Mouse (Mus musculus): ENCODE measurements around the gene Trappc3. TPM values are rescaled to one million over a fixed set of nuclear protein-coding genes. Genes with fewer than 3 reads are reported as not detected.
A peak's percentile ranks its signal among the peaks of the same experiment; 100 is the strongest.

Trappc3 gene
- polyA plus RNA-seq, 1 experiment from 2014 or later, result 71.6 TPM

DNA sequence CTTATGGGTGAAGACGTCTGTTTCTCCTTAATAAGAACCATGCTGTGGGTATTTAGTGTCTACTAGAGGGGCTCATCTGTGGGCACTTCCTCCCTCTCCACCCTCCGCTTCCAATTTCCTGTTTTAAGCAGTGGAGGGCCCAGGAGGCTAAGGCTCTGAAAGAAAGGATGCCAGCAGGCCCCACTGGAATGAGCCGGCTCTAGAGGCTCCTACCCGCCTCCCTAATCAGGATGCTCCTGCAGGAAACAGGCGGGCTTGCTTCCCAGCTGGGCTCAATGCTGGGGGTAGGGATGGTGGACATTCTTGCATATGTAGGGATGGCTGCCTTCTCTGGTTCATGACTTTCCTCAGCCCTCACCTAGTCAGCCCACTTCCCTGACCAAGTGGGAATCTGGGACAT, 51.1 kb downstream of the Trappc3 start:
- CTCF ChIA-PET, result interaction anchor here (1.0 to 2.3 kb wide), 4 partner anchors 22 to 182 kb away, joined by 3 to 8 read pairs (median 6); partner anchors contain the start of gene Trappc3
- ATAC-seq, result no peak
- no peak for DNase-seq (ENCODE audit: low read depth, low spot score)
- TF ChIP-seq CTCF (IDR thresholded peaks at IDR 0.05), result no peak
- POLR2A ChIA-PET, result interaction anchor here (1.6 kb wide), 1 partner anchor 8 kb away, joined by 7 read pairs; the partner anchor contains the start of gene Adprhl2
- in situ Hi-C loops (cut with MboI; ENCODE audit: low pct_unique_long_range_greater_than_20kb), result no loop called here
- no peaks in the 10 kb centered on the region for H3K27me3 ChIP-seq

DNA sequence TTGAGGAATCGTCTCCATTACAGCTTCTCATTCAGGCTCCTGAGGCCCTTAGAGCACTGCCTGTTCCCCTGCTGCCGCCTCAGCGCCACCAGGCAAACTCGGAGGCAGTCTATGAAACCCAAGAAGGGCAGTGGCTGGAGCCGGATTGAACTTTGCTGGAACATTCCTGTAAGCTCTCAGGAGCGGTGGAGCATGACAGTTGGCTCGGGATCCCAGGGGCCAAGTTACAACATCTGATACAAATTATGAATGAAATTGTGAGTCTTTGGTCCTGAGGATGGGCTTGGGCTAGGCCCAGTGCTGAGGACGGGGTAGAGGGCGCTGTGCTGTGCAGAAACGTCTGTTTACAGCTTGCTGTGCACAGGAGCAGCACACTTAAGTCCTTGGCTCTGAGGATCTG, 52.3 kb downstream of the Trappc3 start:
- in situ Hi-C loops (cut with MboI; ENCODE audit: low pct_unique_long_range_greater_than_20kb), result no loop called here
- ATAC-seq (peak; percentile 78), DNase-seq (ENCODE audit: low read depth, low spot score) (peak; percentile 86)
- CTCF ChIA-PET, result interaction anchor here (0.8 to 2.3 kb wide), 5 partner anchors 8 to 183 kb away, joined by 3 to 8 read pairs (median 4); partner anchors contain the start of gene Trappc3
- no peak for TF ChIP-seq CTCF (IDR thresholded peaks at IDR 0.05)
- H3K27me3 ChIP-seq, result no peaks in the 10 kb centered on the region
- POLR2A ChIA-PET, result interaction anchor here (0.6 kb wide), 1 partner anchor 1191 kb away, joined by 3 read pairs; no protein-coding TSS in a partner anchor

DNA sequence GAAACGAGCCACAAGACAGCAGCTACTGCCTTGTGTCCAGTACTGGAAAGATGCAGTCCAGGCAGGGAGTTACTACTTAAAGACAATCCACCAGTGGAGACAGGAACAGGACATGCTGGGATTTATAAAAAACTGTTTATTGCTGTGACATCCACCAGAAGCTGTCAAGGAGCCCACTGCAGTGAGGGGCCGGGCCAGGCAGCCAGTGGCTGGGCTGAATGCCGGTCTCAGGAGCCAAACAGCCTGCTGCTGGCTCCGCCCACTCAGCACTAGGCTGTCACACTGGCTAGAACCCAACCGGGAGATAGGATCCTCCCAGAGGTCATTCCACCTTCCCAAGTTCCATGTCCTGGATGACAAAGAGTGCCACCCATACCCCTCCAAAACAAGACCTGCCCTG, 53.8 kb downstream of the Trappc3 start:
- CTCF ChIA-PET, result no interaction called here
- ATAC-seq, result no peak
- no peak for DNase-seq (ENCODE audit: low read depth, low spot score)
- POLR2A ChIA-PET, result no interaction called here
- TF ChIP-seq CTCF (IDR thresholded peaks at IDR 0.05), result no peak
- H3K27me3 ChIP-seq, result no peaks in the 10 kb centered on the region
- in situ Hi-C loops (cut with MboI; ENCODE audit: low pct_unique_long_range_greater_than_20kb), result no loop called here

DNA sequence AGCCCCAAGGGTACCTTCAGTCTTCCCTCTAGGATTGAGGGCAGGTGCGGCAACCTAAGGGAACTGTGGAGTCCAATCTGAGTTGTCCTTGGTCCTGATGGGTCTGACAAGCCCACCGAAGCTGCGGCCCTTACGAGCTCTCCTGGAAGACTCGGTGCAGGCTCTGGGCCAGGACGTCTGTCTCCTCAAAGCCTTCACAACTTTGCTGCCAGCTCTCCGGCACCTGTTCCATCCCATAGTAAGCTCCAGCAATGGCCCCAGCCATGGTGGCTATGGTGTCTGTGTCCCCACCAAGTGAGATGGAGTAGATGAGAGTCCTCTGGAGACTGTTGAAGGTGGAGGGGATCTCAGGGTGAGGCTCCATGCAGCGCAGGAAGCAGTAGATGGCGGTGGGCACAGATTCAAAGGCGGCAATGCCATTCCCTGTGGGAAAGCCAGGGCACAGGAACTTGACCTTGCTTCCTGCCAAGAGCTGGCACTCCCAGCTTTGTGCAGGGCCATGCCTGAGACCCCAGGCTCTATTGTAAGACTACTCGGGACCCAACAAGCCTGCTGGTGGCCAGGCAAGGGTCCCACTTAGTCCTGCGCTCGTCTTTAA, 54.4 kb downstream of the Trappc3 start:
- TF ChIP-seq CTCF (IDR thresholded peaks at IDR 0.05), result no peak
- no peak for ATAC-seq
- ChIA-PET CTCF (no interaction called here), POLR2A (no interaction called here)
- DNase-seq (ENCODE audit: low read depth, low spot score), result no peak
- in situ Hi-C loops (cut with MboI; ENCODE audit: low pct_unique_long_range_greater_than_20kb), result no loop called here
- no peaks in the 10 kb centered on the region for H3K27me3 ChIP-seq

DNA sequence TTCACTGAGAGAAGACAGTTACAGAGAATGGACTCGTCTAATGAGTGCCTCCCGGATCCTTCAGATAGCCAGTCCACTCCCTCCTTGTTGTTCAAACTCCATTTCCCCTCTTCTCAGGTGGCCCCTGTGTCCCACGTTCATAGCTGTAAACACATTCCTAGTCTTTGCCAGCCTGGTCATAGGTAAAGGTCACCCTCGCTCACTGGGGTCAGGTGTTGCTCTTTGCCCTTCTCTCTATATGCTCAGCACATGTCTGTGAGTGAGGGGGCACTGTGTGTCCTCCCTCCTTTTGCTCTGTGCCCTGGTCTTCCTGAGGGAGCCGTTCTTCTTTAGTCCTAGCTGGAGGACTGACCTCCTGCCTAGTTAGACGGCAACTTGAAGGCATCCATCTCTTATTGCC, 57.7 kb downstream of the Trappc3 start:
- DNase-seq (ENCODE audit: low read depth, low spot score) (no peak), ATAC-seq (no peak)
- no peak for TF ChIP-seq CTCF (IDR thresholded peaks at IDR 0.05)
- CTCF ChIA-PET, result interaction anchor here (1.5 to 2.0 kb wide), 2 partner anchors 10 to 13 kb away, joined by 4 to 8 read pairs; no protein-coding TSS in a partner anchor
- H3K27me3 ChIP-seq, result no peaks in the 10 kb centered on the region
- in situ Hi-C loops (cut with MboI; ENCODE audit: low pct_unique_long_range_greater_than_20kb), result no loop called here
- POLR2A ChIA-PET, result no interaction called here

DNA sequence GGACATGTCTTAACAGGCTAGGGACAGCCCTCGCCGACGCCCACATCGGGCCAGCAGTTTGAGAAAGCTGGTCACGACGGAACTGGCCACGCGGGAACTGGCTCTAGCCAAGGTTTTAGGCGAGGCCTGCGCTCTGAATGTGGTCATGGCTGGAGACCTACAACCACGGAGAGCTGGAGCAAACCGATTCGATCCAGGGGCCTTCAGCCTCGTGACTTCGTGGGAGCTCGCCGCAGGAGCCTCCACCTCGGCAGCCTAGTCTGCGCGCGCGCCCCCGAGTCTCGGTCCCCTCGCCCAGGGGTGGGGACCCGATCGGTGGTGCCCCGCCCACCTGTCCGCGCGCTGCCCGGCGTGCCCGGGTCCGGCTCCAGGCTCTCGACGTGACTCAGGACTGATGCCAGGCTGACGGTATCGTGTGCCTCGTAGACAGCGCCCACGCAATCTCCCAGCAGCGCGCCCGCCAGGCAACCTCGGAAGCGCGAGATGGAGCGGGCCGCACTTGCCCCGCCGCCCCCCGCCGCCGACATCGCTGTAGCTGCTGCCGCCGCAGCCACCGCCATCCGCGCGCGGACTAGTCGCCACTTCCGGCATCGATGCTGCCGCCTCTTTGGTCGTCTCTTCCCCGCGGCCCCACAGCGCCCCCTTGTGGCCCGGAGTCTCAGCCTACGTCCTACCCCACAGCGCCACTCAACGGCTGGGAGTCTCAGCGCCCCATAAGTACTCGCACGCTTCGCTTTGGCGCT, 59.2 kb downstream of the Trappc3 start, which contains the start of gene Adprhl2:
Gene Adprhl2 (minus strand): TSS at position 593 of the 743 bp plus-strand sequence.
- in situ Hi-C loops (cut with MboI; ENCODE audit: low pct_unique_long_range_greater_than_20kb), result no loop called here
- ATAC-seq, result peak; percentile 78
- ChIA-PET CTCF (interaction anchor here (0.6 to 2.0 kb wide), 8 partner anchors 8 to 159 kb away, joined by 3 to 8 read pairs (median 3); partner anchors contain the start of gene Trappc3), POLR2A (interaction anchor here (0.6 to 1.9 kb wide), 2 partner anchors 9 to 196 kb away, joined by 3 to 7 read pairs; no protein-coding TSS in a partner anchor)
- no peaks in the 10 kb centered on the region for H3K27me3 ChIP-seq
- DNase-seq (ENCODE audit: low read depth, low spot score), result peak; percentile 68
- no peak for TF ChIP-seq CTCF (IDR thresholded peaks at IDR 0.05)

DNA sequence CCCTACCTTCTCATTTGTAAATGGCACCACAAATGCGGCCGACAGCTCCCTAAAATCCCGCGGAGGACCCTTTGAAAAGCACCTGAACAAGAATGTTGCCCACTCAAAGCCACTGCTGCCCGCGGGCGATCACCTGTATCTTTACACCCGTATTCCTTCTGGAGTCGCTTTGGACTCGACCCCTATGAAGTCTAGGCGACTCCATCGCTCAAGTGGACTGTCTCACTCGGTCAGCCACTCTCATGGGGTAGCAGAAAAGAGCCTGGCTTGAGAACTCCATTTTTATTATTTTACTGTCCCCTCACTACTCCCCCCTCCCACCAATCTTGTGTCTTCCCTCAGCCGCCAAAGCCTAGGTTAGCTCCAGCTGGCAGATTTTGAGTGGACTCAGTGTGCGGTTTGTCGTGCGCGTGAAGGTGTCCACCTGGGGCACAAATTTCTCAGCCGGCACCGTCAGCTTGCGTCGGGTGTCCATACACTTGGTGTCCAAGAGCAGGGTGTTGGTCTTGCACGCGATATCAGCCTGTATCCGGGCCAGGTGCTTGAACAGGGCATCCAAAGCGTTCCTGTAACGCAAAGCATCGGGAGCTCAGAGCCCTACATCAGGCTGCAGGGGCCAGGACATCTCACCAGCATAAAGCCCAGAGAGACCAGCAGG, 59.9 kb downstream of the Trappc3 start:
- ChIA-PET POLR2A (interaction anchor here (1.9 kb wide), 1 partner anchor 10 kb away, joined by 7 read pairs; no protein-coding TSS in a partner anchor), CTCF (interaction anchor here (0.6 to 2.0 kb wide), 9 partner anchors 8 to 158 kb away, joined by 3 to 8 read pairs (median 4); partner anchors contain the start of gene Trappc3)
- DNase-seq (ENCODE audit: low read depth, low spot score) (no peak), ATAC-seq (peak; percentile 4)
- no peaks in the 10 kb centered on the region for H3K27me3 ChIP-seq
- in situ Hi-C loops (cut with MboI; ENCODE audit: low pct_unique_long_range_greater_than_20kb), result no loop called here
- TF ChIP-seq CTCF (IDR thresholded peaks at IDR 0.05), result no peak

DNA sequence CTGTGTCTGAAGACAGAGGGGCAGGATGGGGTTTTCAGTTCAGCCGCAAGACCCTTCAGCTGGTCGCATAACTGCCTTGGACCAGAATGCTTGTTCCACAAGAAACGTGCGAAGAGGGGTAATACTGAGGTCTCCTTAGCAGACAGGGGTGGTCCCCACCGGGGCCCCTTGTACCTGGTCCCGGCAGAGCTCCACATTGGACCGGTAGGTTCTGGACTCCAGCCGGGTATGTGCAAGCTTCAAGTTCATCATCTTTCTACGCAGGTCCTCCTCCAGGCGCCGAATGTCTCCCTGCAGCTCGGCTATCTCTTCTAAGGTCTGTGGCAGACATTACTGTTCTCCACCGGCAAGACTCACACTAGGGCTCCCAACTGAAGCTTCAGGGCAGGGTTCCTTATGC, 60.5 kb downstream of the Trappc3 start:
- TF ChIP-seq CTCF (IDR thresholded peaks at IDR 0.05), result no peak
- POLR2A ChIA-PET, result no interaction called here
- in situ Hi-C loops (cut with MboI; ENCODE audit: low pct_unique_long_range_greater_than_20kb), result no loop called here
- no peak for DNase-seq (ENCODE audit: low read depth, low spot score)
- CTCF ChIA-PET, result interaction anchor here (1.5 to 1.6 kb wide), 2 partner anchors 9 to 10 kb away, joined by 4 to 5 read pairs; no protein-coding TSS in a partner anchor
- no peaks in the 10 kb centered on the region for H3K27me3 ChIP-seq
- ATAC-seq, result no peak

DNA sequence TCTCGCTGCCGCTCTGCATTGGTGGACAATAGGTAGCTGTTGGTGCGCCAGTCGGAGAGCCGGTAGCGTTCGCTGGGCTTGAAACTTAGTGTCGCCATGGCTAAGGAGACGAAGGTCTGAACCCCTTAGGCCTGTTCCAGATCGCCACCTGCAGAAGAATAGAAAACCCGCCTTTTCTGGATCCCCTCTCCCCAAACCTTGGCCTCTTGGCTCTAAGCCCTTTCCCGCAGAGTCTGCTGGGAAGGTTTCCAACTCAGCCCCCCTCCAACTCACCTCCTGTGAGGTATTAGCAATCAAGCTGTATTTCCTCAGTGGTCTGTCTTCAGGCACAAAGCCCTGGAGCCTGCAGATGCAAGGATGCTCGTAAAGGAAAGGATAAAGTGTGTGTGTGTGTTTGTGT, 62.7 kb downstream of the Trappc3 start:
- no peak for ATAC-seq
- POLR2A ChIA-PET, result no interaction called here
- in situ Hi-C loops (cut with MboI; ENCODE audit: low pct_unique_long_range_greater_than_20kb), result no loop called here

DNA sequence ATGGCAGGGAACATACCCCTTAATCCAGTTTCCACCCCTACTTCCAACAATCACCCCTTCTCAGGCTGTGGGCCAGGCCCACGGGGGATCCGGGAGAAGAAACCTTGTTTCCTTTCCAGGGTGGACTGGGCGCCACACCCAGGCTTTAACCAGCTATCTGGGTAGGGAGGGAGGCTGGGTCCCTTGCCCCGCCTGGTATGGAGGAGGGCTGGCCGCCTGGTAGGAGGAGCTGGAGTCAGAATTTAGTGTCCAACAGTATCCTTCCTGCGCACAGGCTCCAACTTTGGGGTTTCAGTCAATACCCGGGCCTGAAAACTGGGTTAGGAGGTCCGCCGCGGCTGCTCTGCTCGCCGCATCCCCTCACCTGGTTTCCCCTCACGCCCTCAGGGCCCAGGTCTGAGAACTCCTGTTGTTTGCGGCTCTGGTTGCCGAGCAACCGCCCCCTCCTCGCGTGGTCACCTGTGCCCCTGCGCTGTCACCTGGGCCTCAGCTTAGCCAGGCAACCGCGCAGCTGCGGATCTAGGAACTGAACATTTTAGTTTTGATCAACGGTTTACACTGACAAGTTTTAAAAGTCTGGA, 63.2 kb downstream of the Trappc3 start, which contains the start of gene Tekt2:
Gene Tekt2 (minus strand): TSS at position 408 of the 581 bp plus-strand sequence.
- ChIA-PET CTCF (no interaction called here), POLR2A (no interaction called here)
- ATAC-seq (no peak), DNase-seq (ENCODE audit: low read depth, low spot score) (no peak)
- no peaks in the 10 kb centered on the region for H3K27me3 ChIP-seq
- in situ Hi-C loops (cut with MboI; ENCODE audit: low pct_unique_long_range_greater_than_20kb), result no loop called here
- TF ChIP-seq CTCF (IDR thresholded peaks at IDR 0.05), result no peak

More for the DNA sequence above, 62.7 kb downstream of the Trappc3 start:
- H3K27me3 ChIP-seq, result no peaks in the 10 kb centered on the region
- DNase-seq (ENCODE audit: low read depth, low spot score), result no peak
- CTCF ChIA-PET, result no interaction called here
- no peak for TF ChIP-seq CTCF (IDR thresholded peaks at IDR 0.05)

Other genes with a start within 250 kb of the Trappc3 start
- gene Csf3r, start 237.8 kb upstream of the Trappc3 start, polyA plus RNA-seq (2021), result not detected
- gene Mrps15, start 215.4 kb upstream of the Trappc3 start, polyA plus RNA-seq (2021), result 56.7 TPM
- gene Oscp1, start 203.8 kb upstream of the Trappc3 start, polyA plus RNA-seq (2021), result 13.5 TPM
- 30.7 TPM for gene Lsm10, start 165.7 kb upstream of the Trappc3 start, polyA plus RNA-seq (2021)
- gene Stk40, start 158.4 kb upstream of the Trappc3 start, polyA plus RNA-seq (2021), result 11.8 TPM
- 62.2 TPM for gene Eva1b, start 114.6 kb upstream of the Trappc3 start, polyA plus RNA-seq (2021)
- 0.54 TPM for gene Sh3d21, start 98.8 kb upstream of the Trappc3 start, polyA plus RNA-seq (2021)
- 141 TPM for gene Thrap3, start 59.6 kb upstream of the Trappc3 start, polyA plus RNA-seq (2021)
- 94.1 TPM for gene Map7d1, start 6.0 kb upstream of the Trappc3 start, polyA plus RNA-seq (2021)
- 0.13 TPM for gene Col8a2, start 24.5 kb downstream of the Trappc3 start, polyA plus RNA-seq (2021)
- 32.5 TPM for gene Adprhl2, start 59.4 kb downstream of the Trappc3 start, polyA plus RNA-seq (2021)
- gene Tekt2, start 63.4 kb downstream of the Trappc3 start, polyA plus RNA-seq (2021), result 0.14 TPM
- gene Ago3, start 167.2 kb downstream of the Trappc3 start, polyA plus RNA-seq (2021), result 2.3 TPM
- gene Ago1, start 206.3 kb downstream of the Trappc3 start, polyA plus RNA-seq (2021), result 23.5 TPM

Measured in Patski (cell line).